ENCODE assay signal across 9 mouse cellular contexts in the genomic region with DNA sequence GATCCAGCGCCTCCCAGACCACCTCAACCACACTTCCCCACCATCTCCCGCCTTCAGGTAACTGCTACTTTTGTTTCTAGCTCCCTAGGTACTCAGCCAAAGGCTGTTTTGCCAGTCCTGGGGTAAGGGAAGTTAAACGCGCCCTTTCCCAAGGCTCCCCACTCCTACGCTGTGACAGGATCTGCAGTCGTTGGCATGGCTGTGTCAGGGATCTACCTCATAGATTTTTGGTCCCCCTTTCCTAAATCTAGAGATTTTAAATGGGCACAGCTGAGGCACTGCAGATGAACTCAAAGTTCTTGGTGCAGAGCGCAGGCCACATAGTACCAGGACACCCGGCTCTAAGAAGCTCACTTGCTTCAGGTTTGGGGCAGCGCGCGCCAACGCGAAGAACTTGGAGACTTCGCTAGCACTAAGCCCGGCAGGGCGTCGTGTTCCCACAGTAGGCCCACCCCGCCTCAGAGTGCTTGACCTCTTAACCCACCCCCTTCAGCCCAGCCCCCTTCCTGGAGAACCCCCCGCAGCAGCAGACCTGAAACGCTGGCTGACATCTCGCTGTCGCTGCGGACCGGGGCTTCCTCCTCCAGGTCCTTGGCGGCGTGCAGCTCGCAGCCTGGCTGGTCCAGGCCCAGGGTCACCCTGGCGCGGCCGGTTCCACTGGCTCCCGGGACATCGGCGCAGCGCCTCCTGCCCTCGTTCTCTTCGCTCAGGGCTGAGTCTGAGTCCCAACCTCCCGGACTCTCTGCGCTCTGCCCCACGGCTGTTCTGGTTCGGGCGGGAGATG. TPM values are rescaled to one million over a fixed set of nuclear protein-coding genes. Genes with fewer than 3 reads are reported as not detected.
DNase-seq lines count a peak whose midpoint lies in the region; ATAC-seq and TF ChIP-seq lines count a peak whose summit lies in the region.
"Had no signal": no experiment of that assay in that cellular context is flagged by ENCODE, and none has a peak within 500 bp of the region (broad histone marks: within the 10 kb centered on the region; RNA-seq: fewer than 3 reads in every experiment).

No protein-coding gene starts in this region.

- WGBS in heart, embryonic 13.5 days, result 2% methylated on average over 41 of the region's 41 CpGs
- under 1% methylated on average over 41 of the region's 41 CpGs for WGBS in forebrain, embryonic 10.5 days
- 2% methylated on average over 41 of the region's 41 CpGs for WGBS in liver, embryonic 13.5 days (ENCODE audit: insufficient replicate concordance)

- H3K4me1 ChIP-seq in heart, embryonic 13.5 days, result peaks cover 33% of the 10 kb centered on the region
- peaks cover 0 to 8% of the 10 kb centered on the region in 2 experiments; a peak in 2 of 4 replicates for H3K4me1 ChIP-seq in ES-E14 (ENCODE audit: control insufficient read depth in 2 of 2, insufficient read depth in 2 of 2, low read length in 2 of 2, poor library complexity in 1 of 2)
- H3K4me1 ChIP-seq in forebrain, embryonic 10.5 days, result peaks cover 52% of the 10 kb centered on the region
- H3K4me1 ChIP-seq in liver, embryonic 13.5 days (replicated peaks), result peaks cover 15% of the 10 kb centered on the region

- intact Hi-C loops in heart, postnatal 36 days (cut with DNase I), result no loop called here

- no peak for DNase-seq in heart, postnatal 36 days
- DNase-seq in ES-E14 (ENCODE audit: low read depth, low spot score), result no peak
- no peak for DNase-seq in forebrain, embryonic 10.5 days (ENCODE audit: extremely low spot score, low spot score)
- DNase-seq in liver, embryonic 13.5 days, result no peak
- no peak for DNase-seq in right cerebral cortex, postnatal 36 days (ENCODE audit: low spot score in 2 of 2)
- no peak for DNase-seq in ovary, postnatal 10 days (ENCODE audit: low spot score)
- DNase-seq: right cerebral cortex, adult 18-20 months had no signal

- H3K4me2 ChIP-seq in heart, embryonic 13.5 days, result peak overlapping the region; percentile 73
- peak overlapping the region; percentile 42 for H3K4me2 ChIP-seq in liver, embryonic 13.5 days

- H3K36me3 ChIP-seq in heart, embryonic 13.5 days, result no peaks in the 10 kb centered on the region
- H3K36me3 ChIP-seq in ES-E14 (ENCODE audit: control insufficient read depth, insufficient read depth, low read length, poor library complexity, severe bottlenecking), result no peaks in the 10 kb centered on the region
- no peaks in the 10 kb centered on the region for H3K36me3 ChIP-seq in forebrain, embryonic 10.5 days (replicated peaks)
- H3K36me3 ChIP-seq in liver, embryonic 13.5 days, result no peaks in the 10 kb centered on the region

- peak overlapping the region; percentile 51 for H3K4me3 ChIP-seq in heart, embryonic 13.5 days
- H3K4me3 ChIP-seq in ES-E14 (ENCODE audit: insufficient read depth in 1 of 2, low read depth in 1 of 2, low read length in 2 of 2, poor library complexity in 1 of 2, severe bottlenecking in 1 of 2), result peak overlapping the region; percentile 55 to 67; a peak in 3 of 4 replicates
- H3K4me3 ChIP-seq in forebrain, embryonic 10.5 days, result peak overlapping the region; percentile 53
- H3K4me3 ChIP-seq in liver, embryonic 13.5 days (replicated peaks), result peak overlapping the region; percentile 16

- ATAC-seq in heart, embryonic 13.5 days (ENCODE audit: extremely low read depth, insufficient number of reproducible peaks, low FRiP score, low TSS enrichment), result no peak
- no peak for ATAC-seq in liver, embryonic 13.5 days (ENCODE audit: low read depth)
- no peak for ATAC-seq in frontal cortex, adult (ENCODE audit: low TSS enrichment)

- in situ Hi-C loops in ES-E14 (cut with MboI; ENCODE audit: low sequenced_read_pairs in 2 of 2, unreplicated experiment in 2 of 2), result no loop called here

- H3K9ac ChIP-seq in heart, embryonic 13.5 days, result 0 out of 2 replicates have a peak overlapping the region, but pooled peaks have one; percentile 19
- no peak overlapping the region for H3K9ac ChIP-seq in ES-E14 (ENCODE audit: insufficient read depth, low read depth, low read length, poor library complexity, severe bottlenecking)
- H3K9ac ChIP-seq in liver, embryonic 13.5 days, result no peak overlapping the region

- no peak overlapping the region for H3K27ac ChIP-seq in heart, embryonic 13.5 days (replicated peaks)
- H3K27ac ChIP-seq in ES-E14 (ENCODE audit: insufficient read depth, low read depth, low read length, poor library complexity, severe bottlenecking), result no peak overlapping the region
- H3K27ac ChIP-seq in forebrain, embryonic 10.5 days, result no peak overlapping the region
- H3K27ac ChIP-seq in liver, embryonic 13.5 days, result no peak overlapping the region

- peaks cover 97% of the 10 kb centered on the region for H3K27me3 ChIP-seq in heart, embryonic 13.5 days (replicated peaks)
- peaks cover 100% of the 10 kb centered on the region for H3K27me3 ChIP-seq in forebrain, embryonic 10.5 days (ENCODE audit: poor library complexity, severe bottlenecking)
- peaks cover 97% of the 10 kb centered on the region for H3K27me3 ChIP-seq in liver, embryonic 13.5 days

- no peaks in the 10 kb centered on the region for H3K9me3 ChIP-seq in heart, embryonic 13.5 days
- H3K9me3 ChIP-seq in ES-E14 (ENCODE audit: control insufficient read depth, insufficient read depth, low read depth, low read length), result no peaks in the 10 kb centered on the region
- H3K9me3 ChIP-seq in forebrain, embryonic 10.5 days, result no peaks in the 10 kb centered on the region
- no peaks in the 10 kb centered on the region for H3K9me3 ChIP-seq in liver, embryonic 13.5 days (replicated peaks)

TF ChIP-seq in ES-E14, 5 proteins besides CTCF, POLR2A, EP300 and RAD21:
- TF ChIP-seq HCFC1 (IDR thresholded peaks at IDR 0.05; ENCODE audit: borderline replicate concordance, insufficient read depth, low read length), result no peak
- no peak for TF ChIP-seq ZC3H11A (IDR thresholded peaks at IDR 0.05; ENCODE audit: borderline replicate concordance, low read depth, low read length)
- no peak for TF ChIP-seq MAFK (IDR thresholded peaks at IDR 0.05; ENCODE audit: insufficient read depth, low read depth, low read length)
- TF ChIP-seq CHD2 (IDR thresholded peaks at IDR 0.05; ENCODE audit: low read depth, low read length), result no peak
- no peak for TF ChIP-seq ZNF384 (IDR thresholded peaks at IDR 0.05; ENCODE audit: low read depth, low read length)

RNA-seq across cellular contexts. Expression of a gene that starts 1.2 kb away (rescaled TPM):
- polyA plus RNA-seq in heart, embryonic 13.5 days (2015; fragmentation: Nextera tagmentation; extraction: Ambion mirVana), result 0.08 and 0.19 TPM in 2 replicates
- total RNA-seq in heart, postnatal 36 days (2021), result not detected
- total RNA-seq in ES-E14 (2012; rRNA removed), result 0.13 TPM in 1 of 2 replicates, not detected in the other
- 0.09 TPM in 1 of 2 replicates, not detected in the other for polyA plus RNA-seq in forebrain, embryonic 10.5 days (2016; fragmentation: Nextera tagmentation; extraction: Ambion mirVana)
- 0.10 TPM in 1 of 2 replicates, not detected in the other for polyA plus RNA-seq in liver, embryonic 13.5 days (2015; fragmentation: Nextera tagmentation; extraction: Ambion mirVana)

RNA-seq across cellular contexts. Expression of a gene that starts 55.2 kb away (rescaled TPM):
- polyA plus RNA-seq in heart, embryonic 13.5 days (2015; fragmentation: Nextera tagmentation; extraction: Ambion mirVana), result 36.0 and 42.5 TPM in 2 replicates
- total RNA-seq in heart, postnatal 36 days (2021), result 10 to 100 TPM; 88.5 to 91.7 TPM
- 10.1 and 11.9 TPM in 2 replicates for total RNA-seq in ES-E14 (2012; rRNA removed)
- polyA plus RNA-seq in forebrain, embryonic 10.5 days (2016; fragmentation: Nextera tagmentation; extraction: Ambion mirVana), result 77.3 and 81.1 TPM in 2 replicates
- polyA plus RNA-seq in liver, embryonic 13.5 days (2015; fragmentation: Nextera tagmentation; extraction: Ambion mirVana), result 24.1 and 27.6 TPM in 2 replicates
